19 mouse cellular contexts compared by ENCODE assay signal in the genomic region with DNA sequence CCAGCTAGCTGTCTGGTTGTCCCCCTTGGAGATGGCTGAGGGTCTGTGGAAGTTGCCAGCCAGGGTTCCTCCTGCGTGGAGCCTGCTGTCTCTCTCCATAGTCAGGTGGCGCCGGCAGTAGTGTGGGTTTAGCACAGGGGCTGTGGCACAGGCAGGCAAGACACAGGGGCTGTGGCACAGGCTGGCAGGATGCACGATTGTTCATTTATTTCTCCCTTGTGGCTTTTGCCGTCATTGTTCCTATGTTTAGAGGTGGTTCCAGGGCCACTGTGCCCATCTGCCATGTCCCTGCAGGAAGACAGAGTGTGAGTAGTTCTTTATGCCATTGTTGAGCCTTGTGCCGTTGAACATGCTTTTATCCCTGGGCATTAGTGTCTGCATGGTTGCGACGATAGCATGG. TPM values are rescaled to one million over a fixed set of nuclear protein-coding genes. Genes with fewer than 3 reads are reported as not detected.
DNase-seq lines count a peak whose midpoint lies in the region; ATAC-seq and TF ChIP-seq lines count a peak whose summit lies in the region.
"Had no signal": no experiment of that assay in that cellular context is flagged by ENCODE, and none has a peak within 500 bp of the region (broad histone marks: within the 10 kb centered on the region; RNA-seq: fewer than 3 reads in every experiment).

No protein-coding gene starts in this region.

- 81% methylated on average over 8 of the region's 8 CpGs for WGBS in forebrain, embryonic 12.5 days
- 57% methylated on average over 8 of the region's 8 CpGs for WGBS in forebrain, embryonic 15.5 days
- 82% methylated on average over 8 of the region's 8 CpGs for WGBS in heart, embryonic 14.5 days
- WGBS in hindbrain, embryonic 15.5 days = 40% methylated on average over 8 of the region's 8 CpGs

- H3K4me2 ChIP-seq in forebrain, embryonic 12.5 days = no peak overlapping the region
- H3K4me2 ChIP-seq in forebrain, embryonic 15.5 days (replicated peaks) = no peak overlapping the region
- no peak overlapping the region for H3K4me2 ChIP-seq in heart, embryonic 14.5 days (ENCODE audit: low read length)
- H3K4me2 ChIP-seq in hindbrain, embryonic 15.5 days = no peak overlapping the region
- H3K4me2 ChIP-seq: liver, embryonic 11.5 days; lung, embryonic 14.5 days; midbrain, embryonic 11.5 days had no signal

- DNase-seq in heart, adult 9 months (ENCODE audit: low spot score in 2 of 2) = no peak
- peak; percentile 62 for DNase-seq in brain, embryonic 14.5 days (ENCODE audit: low read depth)
- DNase-seq in right cerebral cortex, postnatal 36 days (ENCODE audit: low spot score in 2 of 2) = no peak
- DNase-seq in left cerebral cortex, adult 18-20 months (ENCODE audit: low spot score in 2 of 2) = no peak
- DNase-seq: cerebellum, adult 11 months; cerebellum, postnatal 25 days; gastrocnemius, postnatal 14 days; lung, embryonic 14.5 days; lung, postnatal 4 days; right cerebral cortex, postnatal 4 days; thymus, postnatal 25 days had no signal

- 0 out of 2 replicates have a peak overlapping the region, but pooled peaks have one; percentile 20 for H3K27ac ChIP-seq in forebrain, embryonic 12.5 days
- H3K27ac ChIP-seq in forebrain, embryonic 15.5 days (replicated peaks) = no peak overlapping the region
- H3K27ac ChIP-seq in heart, embryonic 14.5 days (replicated peaks in 1 of 2; ENCODE audit: control insufficient read depth in 1 of 2, insufficient read depth in 1 of 2, low read depth in 2 of 2, low read length in 2 of 2) = no peak overlapping the region
- peak overlapping the region; percentile 47; the same call in 1 of the 2 replicates for H3K27ac ChIP-seq in hindbrain, embryonic 15.5 days (replicated peaks)

- no peak for TF ChIP-seq POLR2A in brain, embryonic 14.5 days (IDR thresholded peaks at IDR 0.05; ENCODE audit: borderline replicate concordance, extremely low read depth, insufficient read depth, insufficient read length, poor library complexity, severe bottlenecking)

- no peak for TF ChIP-seq CTCF in brain, embryonic 14.5 days (IDR thresholded peaks at IDR 0.05; ENCODE audit: borderline replicate concordance, extremely low read depth, insufficient read depth, insufficient read length)

- ATAC-seq in forebrain, embryonic 12.5 days (ENCODE audit: low FRiP score) = no peak
- no peak for ATAC-seq in forebrain, embryonic 15.5 days (replicated peaks)
- no peak for ATAC-seq in heart, embryonic 14.5 days (ENCODE audit: insufficient number of reproducible peaks, insufficient read depth, low FRiP score, low read depth)
- no peak for ATAC-seq in hindbrain, embryonic 15.5 days (ENCODE audit: low FRiP score, low read depth)
- ATAC-seq: inflammation-experienced regulatory T-cells, adult 6 months had no signal

- no peaks in the 10 kb centered on the region for H3K36me3 ChIP-seq in forebrain, embryonic 12.5 days (replicated peaks)
- no peaks in the 10 kb centered on the region for H3K36me3 ChIP-seq in forebrain, embryonic 15.5 days
- H3K36me3 ChIP-seq in heart, embryonic 14.5 days (ENCODE audit: control insufficient read depth, insufficient read depth, low read length) = 0 out of 2 replicates have a peak, but pooled peaks cover 4% of the 10 kb centered on the region
- H3K36me3 ChIP-seq in hindbrain, embryonic 15.5 days = no peaks in the 10 kb centered on the region

- no peak overlapping the region for H3K9ac ChIP-seq in forebrain, embryonic 12.5 days
- H3K9ac ChIP-seq in forebrain, embryonic 15.5 days (replicated peaks) = no peak overlapping the region
- peak overlapping the region; percentile 10; the same call in 1 of the 2 replicates for H3K9ac ChIP-seq in heart, embryonic 14.5 days (ENCODE audit: low read length)
- no peak overlapping the region for H3K9ac ChIP-seq in hindbrain, embryonic 15.5 days
- H3K9ac ChIP-seq: lung, embryonic 14.5 days had no signal

- peaks cover 62% of the 10 kb centered on the region for H3K4me1 ChIP-seq in forebrain, embryonic 12.5 days
- H3K4me1 ChIP-seq in forebrain, embryonic 15.5 days = peaks cover 49% of the 10 kb centered on the region
- H3K4me1 ChIP-seq in heart, embryonic 14.5 days (ENCODE audit: control insufficient read depth in 2 of 2, insufficient read depth in 2 of 2, low read length in 2 of 2) = peaks cover 59 to 68% of the 10 kb centered on the region in 2 experiments
- peaks cover 66% of the 10 kb centered on the region for H3K4me1 ChIP-seq in hindbrain, embryonic 15.5 days (replicated peaks)

- no peaks in the 10 kb centered on the region for H3K27me3 ChIP-seq in forebrain, embryonic 12.5 days
- H3K27me3 ChIP-seq in forebrain, embryonic 15.5 days = no peaks in the 10 kb centered on the region
- no peaks in the 10 kb centered on the region for H3K27me3 ChIP-seq in heart, embryonic 14.5 days (ENCODE audit: control insufficient read depth, insufficient read depth, low read length)
- H3K27me3 ChIP-seq in hindbrain, embryonic 15.5 days = no peaks in the 10 kb centered on the region
- H3K27me3 ChIP-seq: CH12.LX had no signal

- no peak overlapping the region for H3K4me3 ChIP-seq in forebrain, embryonic 12.5 days (replicated peaks)
- H3K4me3 ChIP-seq in forebrain, embryonic 15.5 days = no peak overlapping the region
- H3K4me3 ChIP-seq in heart, embryonic 14.5 days (ENCODE audit: control insufficient read depth in 1 of 2, insufficient read depth in 1 of 2, low read depth in 1 of 2, low read length in 2 of 2) = no peak overlapping the region
- H3K4me3 ChIP-seq in hindbrain, embryonic 15.5 days = no peak overlapping the region

- H3K9me3 ChIP-seq in forebrain, embryonic 12.5 days = no peaks in the 10 kb centered on the region
- no peaks in the 10 kb centered on the region for H3K9me3 ChIP-seq in forebrain, embryonic 15.5 days
- no peaks in the 10 kb centered on the region for H3K9me3 ChIP-seq in heart, embryonic 14.5 days (ENCODE audit: control insufficient read depth, low read length)
- H3K9me3 ChIP-seq in hindbrain, embryonic 15.5 days = no peaks in the 10 kb centered on the region

RNA-seq across cellular contexts. Expression of a gene that starts 33.4 kb away (rescaled TPM):
- 40.7 and 48.3 TPM in 2 replicates for polyA plus RNA-seq in forebrain, embryonic 12.5 days (2016; fragmentation: Nextera tagmentation; extraction: Ambion mirVana)
- polyA plus RNA-seq in forebrain, embryonic 15.5 days (2015; fragmentation: Nextera tagmentation; extraction: Ambion mirVana) = 52.5 and 55.7 TPM in 2 replicates
- 24.8 and 27.3 TPM in 2 replicates for polyA plus RNA-seq in heart, embryonic 14.5 days (2014; fragmentation: Nextera tagmentation; extraction: Ambion mirVana)
- 62.2 and 97.5 TPM in 2 replicates for polyA plus RNA-seq in brain, embryonic 14.5 days (2012; rRNA removed)
- 67.5 and 73.2 TPM in 2 replicates for polyA plus RNA-seq in hindbrain, embryonic 15.5 days (2015; fragmentation: Nextera tagmentation; extraction: Ambion mirVana)
- total RNA-seq in left cerebral cortex, adult 18-20 months (2021) = 10 to 100 TPM; 28.3 to 29.1 TPM

Comparison
In these comparisons a context has a peak if more than half of its experiments do, and no peak if none do; other contexts are left out.
1. H3K27ac ChIP-seq: peak in forebrain, embryonic 12.5 days (single experiment) and hindbrain, embryonic 15.5 days (single experiment); none in forebrain, embryonic 15.5 days (single experiment) and heart, embryonic 14.5 days (0 of 2).